Mouse (Mus musculus) embryonic fibroblast, embryonic 13.5 days (primary cell): Measurements from ENCODE around the gene Pde4a.

Experiments
- CTCF ChIP-seq: IDR thresholded peaks from 2 replicates; pipeline ENCODE4 v1.5.1; 2011; ENCODE audit warnings: mild to moderate bottlenecking, control low read depth, low read length, moderate library complexity, borderline replicate concordance; ENCODE audit not compliant: insufficient read depth
- POLR2A ChIP-seq: IDR thresholded peaks from 2 replicates; pipeline ENCODE4 v1.6.1; 2011; ENCODE audit warnings: low read depth, mild to moderate bottlenecking, control low read depth, low read length, moderate library complexity

- TF ChIP-seq POLR2A (no peak), CTCF (no peak)
Measured at GRCm38 (mm10) chr9:21249629-21250508, 84.4 kb downstream of the Pde4a start.
